Mouse (Mus musculus) thymus, postnatal 10 days (tissue): ENCODE measurements around the gene Cenpj.
A peak's percentile ranks its signal among the peaks of the same experiment; 100 is the strongest.

ENCODE experiments used
- DNase-seq, 2 experiments: peaks; one replicate each; pipeline ENCODE4 v3.0.0; 2021; ENCODE audit warnings: low spot score in 2 of 2

The Cenpj gene

GRCm38 (mm10) chr14:56575416-56575815 lies at the start of gene Cenpj, which contains the start of gene Parp4:
Gene Cenpj (minus strand): TSS chr14:56575425.
Gene Parp4 (plus strand): TSS chr14:56575619.
- DNase-seq: peak; percentile 50 to 64

- no peak for DNase-seq
Measured at GRCm38 (mm10) chr14:56620425-56620824, 45.2 kb upstream of the Cenpj start.

- DNase-seq: no peak
Measured at GRCm38 (mm10) chr14:56617470-56617869, 42.2 kb upstream of the Cenpj start.

GRCm38 (mm10) chr14:56613212-56613611 lies 38.0 kb upstream of the Cenpj start:
- no peak for DNase-seq

GRCm38 (mm10) chr14:56605136-56605535 lies 29.9 kb upstream of the Cenpj start:
- no peak for DNase-seq

GRCm38 (mm10) chr14:56604438-56604837 lies 29.2 kb upstream of the Cenpj start:
- DNase-seq: no peak

- DNase-seq: no peak
Measured at GRCm38 (mm10) chr14:56602069-56602468, 26.8 kb upstream of the Cenpj start.

GRCm38 (mm10) chr14:56598759-56599158 lies 23.5 kb upstream of the Cenpj start:
- DNase-seq: peak; percentile 42 to 83

GRCm38 (mm10) chr14:56594811-56595210 lies 19.6 kb upstream of the Cenpj start:
- DNase-seq: no peak

GRCm38 (mm10) chr14:56592191-56592590 lies 17.0 kb upstream of the Cenpj start:
- DNase-seq: no peak

- no peak for DNase-seq
Measured at GRCm38 (mm10) chr14:56582294-56582693, 7.1 kb upstream of the Cenpj start.

- no peak for DNase-seq
Measured at GRCm38 (mm10) chr14:56581117-56581516, 5.9 kb upstream of the Cenpj start.

- no peak for DNase-seq
Measured at GRCm38 (mm10) chr14:56579011-56579410, 3.8 kb upstream of the Cenpj start.

GRCm38 (mm10) chr14:56575969-56576901 lies 1.0 kb upstream of the Cenpj start:
- DNase-seq: peak; percentile 32 to 36

- no peak for DNase-seq
Measured at GRCm38 (mm10) chr14:56572546-56572945, 2.7 kb downstream of the Cenpj start.

GRCm38 (mm10) chr14:56571310-56572093 lies 3.7 kb downstream of the Cenpj start:
- DNase-seq: peak; percentile 90 to 92

- DNase-seq: no peak
Measured at GRCm38 (mm10) chr14:56569041-56569440, 6.2 kb downstream of the Cenpj start.

GRCm38 (mm10) chr14:56567476-56567875 lies 7.7 kb downstream of the Cenpj start:
- DNase-seq: no peak

GRCm38 (mm10) chr14:56559134-56559533 lies 16.1 kb downstream of the Cenpj start:
- no peak for DNase-seq

GRCm38 (mm10) chr14:56554716-56555115 lies 20.5 kb downstream of the Cenpj start:
- no peak for DNase-seq

- DNase-seq: no peak
Measured at GRCm38 (mm10) chr14:56553331-56553730, 21.9 kb downstream of the Cenpj start.

- no peak for DNase-seq
Measured at GRCm38 (mm10) chr14:56552924-56553323, 22.3 kb downstream of the Cenpj start.

GRCm38 (mm10) chr14:56550960-56551359 lies 24.3 kb downstream of the Cenpj start:
- no peak for DNase-seq
